9 mouse cellular contexts compared by ENCODE assay signal in the genomic region with DNA sequence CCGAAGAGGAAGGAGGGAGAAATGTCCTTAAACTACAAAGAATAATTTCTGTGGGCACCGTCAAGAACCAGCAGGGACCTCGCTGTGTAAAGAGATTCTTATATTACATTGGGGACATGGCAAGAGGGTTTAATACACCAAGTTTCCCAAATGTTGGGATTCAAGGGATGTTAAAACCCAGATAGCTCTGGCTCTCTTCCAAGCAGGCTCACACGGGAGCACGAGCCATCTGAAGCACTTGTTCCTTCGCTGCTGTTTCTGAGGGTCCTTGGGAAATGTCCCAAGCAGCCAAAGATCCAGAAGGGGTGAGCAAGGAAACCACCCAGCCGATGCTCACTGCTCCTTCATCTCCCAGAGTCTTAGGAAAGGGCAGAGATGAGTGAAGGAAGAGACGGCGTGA.
DNase-seq lines count a peak whose midpoint lies in the region; ATAC-seq and TF ChIP-seq lines count a peak whose summit lies in the region.
"Had no signal": no experiment of that assay in that cellular context is flagged by ENCODE, and none has a peak within 500 bp of the region (broad histone marks: within the 10 kb centered on the region; RNA-seq: fewer than 3 reads in every experiment).

No protein-coding gene starts in this region.

- no peak for DNase-seq in heart, adult 2 months
- DNase-seq in heart, postnatal 10 days: no peak
- DNase-seq in kidney, postnatal 36 days: no peak
- no peak for DNase-seq in adrenal gland, adult (ENCODE audit: inconsistent age in 2 of 2, low spot score in 1 of 2)
- no peak for DNase-seq in adrenal gland, adult 8-10 months
- DNase-seq: adrenal gland, postnatal 14 days had no signal

- 0 out of 2 replicates have a peak overlapping the region, but pooled peaks have one; percentile 57 for H3K9ac ChIP-seq in heart, adult 2 months (ENCODE audit: low read depth, low read length)
- no peak overlapping the region for H3K9ac ChIP-seq in kidney, embryonic 15.5 days
- H3K9ac ChIP-seq in intestine, embryonic 15.5 days: 0 out of 2 replicates have a peak overlapping the region, but pooled peaks have one; percentile 20

- TF ChIP-seq POLR2A in heart, adult 2 months (IDR thresholded peaks at IDR 0.05; ENCODE audit: insufficient read depth, low read depth, low read length): no peak

- no peaks in the 10 kb centered on the region for H3K9me3 ChIP-seq in kidney, embryonic 15.5 days (replicated peaks)
- H3K9me3 ChIP-seq in intestine, embryonic 15.5 days: no peaks in the 10 kb centered on the region

- no peaks in the 10 kb centered on the region for H3K79me2 ChIP-seq in heart, adult 2 months (replicated peaks; ENCODE audit: control insufficient read depth, insufficient read depth, low read length)

- H3K4me2 ChIP-seq in kidney, embryonic 15.5 days: peak overlapping the region; percentile 43
- H3K4me2 ChIP-seq in intestine, embryonic 15.5 days (replicated peaks): peak overlapping the region; percentile 30

- 65% methylated on average over 9 of the region's 9 CpGs for WGBS in heart, adult 2 months
- 60% methylated on average over 9 of the region's 9 CpGs for WGBS in kidney, embryonic 15.5 days
- 54% methylated on average over 9 of the region's 9 CpGs for WGBS in intestine, embryonic 15.5 days

- H3K27me3 ChIP-seq in heart, adult 2 months (ENCODE audit: control insufficient read depth, insufficient read depth, low read length): no peaks in the 10 kb centered on the region
- H3K27me3 ChIP-seq in kidney, embryonic 15.5 days: peaks cover 9% of the 10 kb centered on the region; the same call in 1 of the 2 replicates
- H3K27me3 ChIP-seq in intestine, embryonic 15.5 days (replicated peaks): no peaks in the 10 kb centered on the region

- TF ChIP-seq CTCF in heart, adult 2 months (IDR thresholded peaks at IDR 0.05): no peak

- intact Hi-C loops in heart, adult 2 months (cut with DNase I): loop anchor here (5.0 kb wide), 1 partner anchor 194 kb away; no protein-coding TSS in a partner anchor
- intact Hi-C loops in heart, postnatal 10 days (cut with DNase I): no loop called here

- peaks cover 23% of the 10 kb centered on the region for H3K4me1 ChIP-seq in heart, adult 2 months (ENCODE audit: control insufficient read depth, insufficient read depth, low read length)
- peaks cover 27% of the 10 kb centered on the region for H3K4me1 ChIP-seq in kidney, embryonic 15.5 days
- peaks cover 15% of the 10 kb centered on the region for H3K4me1 ChIP-seq in brown adipose tissue, adult 24 weeks (ENCODE audit: control insufficient read depth, insufficient read depth, insufficient read length, low read length)
- peaks cover 18% of the 10 kb centered on the region for H3K4me1 ChIP-seq in intestine, embryonic 15.5 days (replicated peaks)

- no peak overlapping the region for H3K4me3 ChIP-seq in heart, adult 2 months
- no peak overlapping the region for H3K4me3 ChIP-seq in kidney, embryonic 15.5 days (replicated peaks)
- H3K4me3 ChIP-seq in brown adipose tissue, adult 24 weeks (ENCODE audit: insufficient read depth, low read depth, low read length): no peak overlapping the region
- no peak overlapping the region for H3K4me3 ChIP-seq in intestine, embryonic 15.5 days (replicated peaks)

- TF ChIP-seq EP300 in heart, adult 2 months (IDR thresholded peaks at IDR 0.05; ENCODE audit: insufficient read depth, low read depth, low read length): no peak

- peaks cover 16% of the 10 kb centered on the region; the same call in 1 of the 2 replicates for H3K36me3 ChIP-seq in heart, adult 2 months (ENCODE audit: control insufficient read depth, insufficient read depth, low read length)
- H3K36me3 ChIP-seq in kidney, embryonic 15.5 days: no peaks in the 10 kb centered on the region
- no peaks in the 10 kb centered on the region for H3K36me3 ChIP-seq in intestine, embryonic 15.5 days

- peak overlapping the region; percentile 84 for H3K27ac ChIP-seq in heart, adult 2 months
- H3K27ac ChIP-seq in kidney, embryonic 15.5 days: peak overlapping the region; percentile 50
- 0 out of 2 replicates have a peak overlapping the region, but pooled peaks have one; percentile 1 for H3K27ac ChIP-seq in brown adipose tissue, adult 24 weeks (replicated peaks; ENCODE audit: low read depth, low read length)
- H3K27ac ChIP-seq in intestine, embryonic 15.5 days: peak overlapping the region; percentile 52; the same call in 1 of the 2 replicates

- ATAC-seq in kidney, embryonic 15.5 days (replicated peaks; ENCODE audit: low FRiP score): no peak
- ATAC-seq in intestine, embryonic 15.5 days: no peak

Comparison
In these comparisons a context has a peak if more than half of its experiments do, and no peak if none do; other contexts are left out.
1. H3K27ac ChIP-seq: peak in every context shown above with its lines; median percentile 84 in heart, adult 2 months; 52 in intestine, embryonic 15.5 days; 50 in kidney, embryonic 15.5 days; 1 in brown adipose tissue, adult 24 weeks.